8 mouse cellular contexts compared by ENCODE assay signal in the genomic region with DNA sequence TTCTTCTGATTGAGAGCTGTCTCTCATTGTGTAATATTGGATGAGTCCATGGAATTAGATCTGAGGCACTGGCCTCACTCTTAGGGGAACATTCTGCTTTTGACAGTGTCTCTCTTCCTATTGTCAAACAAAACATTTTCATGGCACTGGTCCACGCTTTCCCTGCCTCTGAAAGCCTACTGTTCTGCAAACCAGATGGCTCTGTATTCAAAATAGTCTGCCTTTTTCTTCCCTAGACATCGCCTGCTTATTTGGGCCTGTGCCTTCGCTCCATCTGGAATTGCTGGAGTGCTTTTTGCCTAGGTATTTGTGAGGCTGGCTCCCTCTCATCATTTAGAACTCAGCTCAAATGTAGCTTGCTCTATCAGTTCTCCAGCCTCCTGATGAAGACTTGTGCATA. TPM values are rescaled to one million over a fixed set of nuclear protein-coding genes. Genes with fewer than 3 reads are reported as not detected.
A peak's percentile ranks its signal among the peaks of the same experiment; 100 is the strongest.
DNase-seq lines count a peak whose midpoint lies in the region; ATAC-seq lines count a peak whose summit lies in the region.

No protein-coding gene starts in this region.

- 0 out of 2 replicates have a peak overlapping the region, but pooled peaks have one; percentile 20 for H3K27ac ChIP-seq in midbrain, embryonic 12.5 days (replicated peaks)
- no peak overlapping the region for H3K27ac ChIP-seq in midbrain, embryonic 10.5 days (replicated peaks)
- no peak overlapping the region for H3K27ac ChIP-seq in embryonic facial prominence, embryonic 15.5 days (replicated peaks)
- H3K27ac ChIP-seq in intestine, embryonic 16.5 days (ENCODE audit: low read length) = no peak overlapping the region

- H3K27me3 ChIP-seq in midbrain, embryonic 12.5 days = no peaks in the 10 kb centered on the region
- H3K27me3 ChIP-seq in midbrain, embryonic 10.5 days (ENCODE audit: low read depth, poor library complexity, severe bottlenecking) = no peaks in the 10 kb centered on the region
- no peaks in the 10 kb centered on the region for H3K27me3 ChIP-seq in embryonic facial prominence, embryonic 15.5 days
- no peaks in the 10 kb centered on the region for H3K27me3 ChIP-seq in intestine, embryonic 16.5 days (replicated peaks; ENCODE audit: control insufficient read depth, insufficient read depth, low read length)

- no peaks in the 10 kb centered on the region for H3K9me3 ChIP-seq in midbrain, embryonic 12.5 days
- no peaks in the 10 kb centered on the region for H3K9me3 ChIP-seq in midbrain, embryonic 10.5 days (replicated peaks)
- no peaks in the 10 kb centered on the region for H3K9me3 ChIP-seq in embryonic facial prominence, embryonic 15.5 days (replicated peaks)
- no peaks in the 10 kb centered on the region for H3K9me3 ChIP-seq in intestine, embryonic 16.5 days (ENCODE audit: control insufficient read depth, low read length)

- no peak for ATAC-seq in midbrain, embryonic 12.5 days (ENCODE audit: low FRiP score, low read depth)
- 0 out of 2 replicates have a peak, but pooled peaks have one; percentile 34 for ATAC-seq in embryonic facial prominence, embryonic 15.5 days (ENCODE audit: insufficient number of reproducible peaks, low FRiP score, low TSS enrichment, low read depth)
- ATAC-seq in intestine, embryonic 16.5 days = no peak

- peaks cover 33% of the 10 kb centered on the region for H3K4me1 ChIP-seq in midbrain, embryonic 12.5 days
- peaks cover 48% of the 10 kb centered on the region for H3K4me1 ChIP-seq in midbrain, embryonic 10.5 days
- 0 out of 2 replicates have a peak, but pooled peaks cover 3% of the 10 kb centered on the region for H3K4me1 ChIP-seq in embryonic facial prominence, embryonic 15.5 days
- peaks cover 3% of the 10 kb centered on the region; the same call in 1 of the 2 replicates for H3K4me1 ChIP-seq in intestine, embryonic 16.5 days (ENCODE audit: control insufficient read depth, insufficient read depth, low read length)

- H3K9ac ChIP-seq in midbrain, embryonic 12.5 days (replicated peaks) = no peak overlapping the region
- H3K9ac ChIP-seq in embryonic facial prominence, embryonic 15.5 days = no peak overlapping the region
- no peak overlapping the region for H3K9ac ChIP-seq in intestine, embryonic 16.5 days (ENCODE audit: low read depth, low read length)

- no peak for DNase-seq in midbrain, embryonic 10.5 days (ENCODE audit: low spot score)
- DNase-seq in layer of hippocampus, postnatal 25 days (ENCODE audit: extremely low spot score in 1 of 2, low spot score in 1 of 2) = peak; percentile 17 to 60
- peak; percentile 69 to 84 for DNase-seq in right cerebral cortex, postnatal 36 days (ENCODE audit: low spot score in 2 of 2)
- DNase-seq in heart, postnatal 14 days = no peak
- DNase-seq in kidney, adult 9 months = no peak

- intact Hi-C loops in heart, postnatal 14 days (cut with DNase I) = loop anchor here (5.0 kb wide), 1 partner anchor 36 kb away; no protein-coding TSS in a partner anchor

- WGBS in midbrain, embryonic 12.5 days = 79% methylated on average over 3 of the region's 3 CpGs
- 88% methylated on average over 3 of the region's 3 CpGs for WGBS in midbrain, embryonic 10.5 days
- WGBS in embryonic facial prominence, embryonic 15.5 days = 54% methylated on average over 3 of the region's 3 CpGs
- WGBS in intestine, embryonic 16.5 days = 61% methylated on average over 3 of the region's 3 CpGs

- peaks cover 4% of the 10 kb centered on the region; the same call in 1 of the 2 replicates for H3K36me3 ChIP-seq in midbrain, embryonic 12.5 days
- peaks cover 45% of the 10 kb centered on the region for H3K36me3 ChIP-seq in midbrain, embryonic 10.5 days
- H3K36me3 ChIP-seq in embryonic facial prominence, embryonic 15.5 days = 0 out of 2 replicates have a peak, but pooled peaks cover 7% of the 10 kb centered on the region
- no peaks in the 10 kb centered on the region for H3K36me3 ChIP-seq in intestine, embryonic 16.5 days (ENCODE audit: control insufficient read depth, insufficient read depth, low read length)

- H3K4me2 ChIP-seq in midbrain, embryonic 12.5 days (replicated peaks) = no peak overlapping the region
- no peak overlapping the region for H3K4me2 ChIP-seq in embryonic facial prominence, embryonic 15.5 days (replicated peaks)
- no peak overlapping the region for H3K4me2 ChIP-seq in intestine, embryonic 16.5 days (ENCODE audit: low read depth, low read length)

- H3K4me3 ChIP-seq in midbrain, embryonic 12.5 days = no peak overlapping the region
- H3K4me3 ChIP-seq in midbrain, embryonic 10.5 days = no peak overlapping the region
- no peak overlapping the region for H3K4me3 ChIP-seq in embryonic facial prominence, embryonic 15.5 days (replicated peaks)
- H3K4me3 ChIP-seq in intestine, embryonic 16.5 days (ENCODE audit: low read length) = no peak overlapping the region

RNA-seq across cellular contexts. Expression of a gene that starts 46.3 kb away (rescaled TPM):
- polyA plus RNA-seq in midbrain, embryonic 12.5 days (2016; fragmentation: Nextera tagmentation; extraction: Ambion mirVana) = 37.2 and 37.6 TPM in 2 replicates
- polyA plus RNA-seq in midbrain, embryonic 10.5 days (2016; fragmentation: Nextera tagmentation; extraction: Ambion mirVana) = 28.7 and 30.3 TPM in 2 replicates
- polyA plus RNA-seq in embryonic facial prominence, embryonic 15.5 days (2015; fragmentation: Nextera tagmentation; extraction: Ambion mirVana) = 21.0 and 21.3 TPM in 2 replicates
- total RNA-seq in layer of hippocampus, postnatal 25 days (2021) = 10 to 100 TPM; 35.4 to 41.0 TPM
- 10 to 100 TPM; 25.4 to 26.4 TPM for total RNA-seq in heart, postnatal 14 days (2021)
- polyA plus RNA-seq in intestine, embryonic 16.5 days (2015; fragmentation: Nextera tagmentation; extraction: Ambion mirVana) = 14.1 and 15.5 TPM in 2 replicates

Comparison
In these comparisons a context has a peak if more than half of its experiments do, and no peak if none do; other contexts are left out.
1. DNase-seq: peak in layer of hippocampus, postnatal 25 days (2 of 2) and right cerebral cortex, postnatal 36 days (2 of 2); none in midbrain, embryonic 10.5 days (single experiment), heart, postnatal 14 days (0 of 2) and kidney, adult 9 months (single experiment).